In the genomic region with DNA sequence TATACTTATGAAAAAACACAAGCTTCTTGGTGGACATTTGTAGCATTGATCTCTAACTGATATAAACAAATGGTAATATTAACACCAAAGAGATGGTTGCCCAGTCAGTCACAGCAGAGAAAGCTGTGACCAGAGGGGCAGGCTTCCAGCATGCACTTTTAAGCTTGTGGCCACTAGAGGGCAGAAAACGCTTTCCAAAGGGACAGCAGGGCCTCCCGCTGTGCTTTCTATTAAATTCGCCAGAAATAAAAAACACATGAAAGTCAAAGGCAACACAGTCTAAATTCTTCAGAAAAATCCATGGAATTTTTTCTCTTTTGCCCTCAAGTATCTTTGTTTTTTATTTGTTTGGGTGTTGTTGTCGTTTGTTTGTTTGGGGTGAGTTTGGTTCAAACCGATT, we compare ENCODE assay signal across 7 mouse cellular contexts. TPM values are rescaled to one million over a fixed set of nuclear protein-coding genes. Genes with fewer than 3 reads are reported as not detected.
DNase-seq lines count a peak whose midpoint lies in the region; ATAC-seq lines count a peak whose summit lies in the region.

No protein-coding gene starts in this region.

- intact Hi-C loops in gastrocnemius, postnatal 14 days (cut with DNase I; ENCODE audit: low total_unique reads), result loop anchor here (5.0 kb wide), 1 partner anchor 517 kb away; no protein-coding TSS in a partner anchor
- intact Hi-C loops in left cerebral cortex, postnatal 14 days (cut with DNase I), result loop anchor here (2.0 to 5.0 kb wide), 3 partner anchors 142 to 562 kb away; partner anchors contain the start of gene Kcnmb4

- peak; percentile 69 to 91 for DNase-seq in adrenal gland, adult (ENCODE audit: inconsistent age in 2 of 2, low spot score in 1 of 2)
- DNase-seq in gastrocnemius, postnatal 14 days, result peak; percentile 73
- peak; percentile 82 to 88 for DNase-seq in left cerebral cortex, postnatal 14 days (ENCODE audit: low spot score in 2 of 2)
- DNase-seq in midbrain, embryonic 11.5 days (ENCODE audit: low spot score, missing footprints), result peak; percentile 96
- DNase-seq in spleen, adult 12 weeks (ENCODE audit: low spot score), result peak; percentile 10

- H3K9ac ChIP-seq in intestine, embryonic 16.5 days (ENCODE audit: low read depth, low read length), result no peak overlapping the region
- no peak overlapping the region for H3K9ac ChIP-seq in midbrain, embryonic 11.5 days (ENCODE audit: low read length)

- H3K9me3 ChIP-seq in intestine, embryonic 16.5 days (ENCODE audit: control insufficient read depth, low read length), result no peaks in the 10 kb centered on the region
- no peaks in the 10 kb centered on the region for H3K9me3 ChIP-seq in midbrain, embryonic 11.5 days (ENCODE audit: control insufficient read depth, low read length)

- peak overlapping the region; percentile 53 for H3K4me2 ChIP-seq in intestine, embryonic 16.5 days (ENCODE audit: low read depth, low read length)
- peak overlapping the region; percentile 38 for H3K4me2 ChIP-seq in midbrain, embryonic 11.5 days

- H3K27ac ChIP-seq in intestine, embryonic 16.5 days (ENCODE audit: low read length), result no peak overlapping the region
- no peak overlapping the region for H3K27ac ChIP-seq in midbrain, embryonic 11.5 days (ENCODE audit: low read depth, low read length)

- no peaks in the 10 kb centered on the region for H3K36me3 ChIP-seq in intestine, embryonic 16.5 days (ENCODE audit: control insufficient read depth, insufficient read depth, low read length)
- no peaks in the 10 kb centered on the region for H3K36me3 ChIP-seq in midbrain, embryonic 11.5 days (ENCODE audit: control insufficient read depth, insufficient read depth, low read length)

- no peaks in the 10 kb centered on the region for H3K27me3 ChIP-seq in intestine, embryonic 16.5 days (replicated peaks; ENCODE audit: control insufficient read depth, insufficient read depth, low read length)
- no peaks in the 10 kb centered on the region for H3K27me3 ChIP-seq in midbrain, embryonic 11.5 days (ENCODE audit: control insufficient read depth, insufficient read depth, low read length)

- 0 out of 2 replicates have a peak, but pooled peaks cover 4% of the 10 kb centered on the region for H3K4me1 ChIP-seq in intestine, embryonic 16.5 days (ENCODE audit: control insufficient read depth, insufficient read depth, low read length)
- H3K4me1 ChIP-seq in midbrain, embryonic 11.5 days (ENCODE audit: control insufficient read depth, insufficient read depth, low read length), result 0 out of 2 replicates have a peak, but pooled peaks cover 2% of the 10 kb centered on the region

- H3K4me3 ChIP-seq in intestine, embryonic 16.5 days (ENCODE audit: low read length), result peak overlapping the region; percentile 24
- H3K4me3 ChIP-seq in midbrain, embryonic 11.5 days (ENCODE audit: low read depth, low read length), result peak overlapping the region; percentile 8; the same call in 1 of the 2 replicates

- peak; percentile 98 for ATAC-seq in common myeloid progenitor, adult 5-6 weeks (replicated peaks; ENCODE audit: low read depth, poor library complexity, severe bottlenecking)
- peak; percentile 82 for ATAC-seq in intestine, embryonic 16.5 days
- peak; percentile 62 for ATAC-seq in midbrain, embryonic 11.5 days (ENCODE audit: low FRiP score)

- 15% methylated on average over 5 of the region's 5 CpGs for WGBS in intestine, embryonic 16.5 days
- 16% methylated on average over 5 of the region's 5 CpGs for WGBS in midbrain, embryonic 11.5 days

RNA-seq across cellular contexts. Expression of gene Ptprb, which starts 55.1 kb away (rescaled TPM):
- total RNA-seq in common myeloid progenitor, adult 5-6 weeks (2017), result not detected in 2 replicates
- total RNA-seq in gastrocnemius, postnatal 14 days (2021), result 10 to 100 TPM; 38.6 to 50.3 TPM
- polyA plus RNA-seq in intestine, embryonic 16.5 days (2015; fragmentation: Nextera tagmentation; extraction: Ambion mirVana), result 3.2 and 4.4 TPM in 2 replicates
- total RNA-seq in left cerebral cortex, postnatal 14 days (2021), result 10 to 100 TPM; 23.5 to 25.5 TPM
- polyA plus RNA-seq in midbrain, embryonic 11.5 days (2014; fragmentation: Nextera tagmentation; extraction: Ambion mirVana), result 2.9 and 3.1 TPM in 2 replicates

Comparison
In these comparisons a context has a peak if more than half of its experiments do, and no peak if none do; other contexts are left out.
1. DNase-seq: peak in every context shown above with its lines; median percentile 96 in midbrain, embryonic 11.5 days; 85 in left cerebral cortex, postnatal 14 days; 80 in adrenal gland, adult; 73 in gastrocnemius, postnatal 14 days; 10 in spleen, adult 12 weeks.
2. RNA of gene Ptprb, which starts 55.1 kb away (total RNA-seq): 38.6 to 50.3 TPM in gastrocnemius, postnatal 14 days and 23.5 to 25.5 TPM in left cerebral cortex, postnatal 14 days; not detected in common myeloid progenitor, adult 5-6 weeks; every median in the first group is over 10 times any median in the second.
3. Peak in every context shown above with its lines, with median percentiles within 50 percentile points of each other: ATAC-seq.